In genomic region chr7:121912250-121912649, GRCm38 (mm10) we compare ENCODE assay signal across 36 mouse cellular contexts. TPM values are rescaled to one million over a fixed set of nuclear protein-coding genes. Genes with fewer than 3 reads are reported as not detected.
A peak's percentile ranks its signal among the peaks of the same experiment; 100 is the strongest.
DNase-seq lines count a peak whose midpoint lies in the region; ATAC-seq and TF ChIP-seq lines count a peak whose summit lies in the region.
"Had no signal": no experiment of that assay in that cellular context is flagged by ENCODE, and none has a peak within 500 bp of the region (broad histone marks: within the 10 kb centered on the region; RNA-seq: fewer than 3 reads in every experiment).

No protein-coding gene starts in this region.

- H3K36me3 ChIP-seq in lung, postnatal 0 days (ENCODE audit: insufficient read depth, low read length): no peaks in the 10 kb centered on the region
- no peaks in the 10 kb centered on the region for H3K36me3 ChIP-seq in forebrain, embryonic 15.5 days
- H3K36me3 ChIP-seq: embryonic facial prominence, embryonic 12.5 days; forebrain, embryonic 10.5 days; hindbrain, embryonic 10.5 days; hindbrain, embryonic 15.5 days; limb, embryonic 10.5 days; limb, embryonic 15.5 days; liver, embryonic 15.5 days; lung, embryonic 15.5 days; neural tube, embryonic 12.5 days had no signal

- no peak for TF ChIP-seq EP300 in lung, postnatal 0 days (IDR thresholded peaks at IDR 0.05)

- no peak overlapping the region for H3K4me3 ChIP-seq in lung, postnatal 0 days (ENCODE audit: low read depth, low read length)
- no peak overlapping the region for H3K4me3 ChIP-seq in forebrain, embryonic 15.5 days
- H3K4me3 ChIP-seq: embryonic facial prominence, embryonic 12.5 days; forebrain, embryonic 10.5 days; hindbrain, embryonic 10.5 days; hindbrain, embryonic 15.5 days; limb, embryonic 10.5 days; limb, embryonic 15.5 days; liver, embryonic 15.5 days; lung, embryonic 15.5 days; myocyte; neural tube, embryonic 12.5 days had no signal

- TF ChIP-seq CTCF in lung, postnatal 0 days (IDR thresholded peaks at IDR 0.05): peak; percentile 21; the same call in 1 of the 2 replicates

- no peaks in the 10 kb centered on the region for H3K9me3 ChIP-seq in lung, postnatal 0 days (ENCODE audit: low read length)
- no peaks in the 10 kb centered on the region for H3K9me3 ChIP-seq in forebrain, embryonic 15.5 days
- H3K9me3 ChIP-seq: embryonic facial prominence, embryonic 12.5 days; forebrain, embryonic 10.5 days; G1E; hindbrain, embryonic 10.5 days; hindbrain, embryonic 15.5 days; limb, embryonic 10.5 days; limb, embryonic 15.5 days; liver, embryonic 15.5 days; lung, embryonic 15.5 days; neural tube, embryonic 12.5 days had no signal

- H3K27me3 ChIP-seq in lung, postnatal 0 days (replicated peaks; ENCODE audit: insufficient read depth, low read length): no peaks in the 10 kb centered on the region
- H3K27me3 ChIP-seq in forebrain, embryonic 15.5 days: no peaks in the 10 kb centered on the region
- H3K27me3 ChIP-seq: embryonic facial prominence, embryonic 12.5 days; hindbrain, embryonic 15.5 days; limb, embryonic 15.5 days; liver, embryonic 15.5 days; lung, embryonic 15.5 days; neural tube, embryonic 12.5 days had no signal

- 61% methylated on average over 8 of the region's 8 CpGs for WGBS in lung, postnatal 0 days
- 77% methylated on average over 8 of the region's 8 CpGs for WGBS in forebrain, embryonic 15.5 days

- H3K9ac ChIP-seq in lung, postnatal 0 days (replicated peaks; ENCODE audit: low read depth): no peak overlapping the region
- no peak overlapping the region for H3K9ac ChIP-seq in forebrain, embryonic 15.5 days (replicated peaks)
- H3K9ac ChIP-seq: embryonic facial prominence, embryonic 12.5 days; hindbrain, embryonic 15.5 days; limb, embryonic 15.5 days; liver, embryonic 15.5 days; lung, embryonic 15.5 days; neural tube, embryonic 12.5 days had no signal

- H3K4me1 ChIP-seq in lung, postnatal 0 days (ENCODE audit: insufficient read depth, low read depth, low read length): no peaks in the 10 kb centered on the region
- H3K4me1 ChIP-seq in forebrain, embryonic 15.5 days: no peaks in the 10 kb centered on the region
- H3K4me1 ChIP-seq: embryonic facial prominence, embryonic 12.5 days; hindbrain, embryonic 15.5 days; limb, embryonic 10.5 days; limb, embryonic 15.5 days; liver, embryonic 15.5 days; neural tube, embryonic 12.5 days had no signal

- no peak for ATAC-seq in lung, postnatal 0 days
- no peak for ATAC-seq in forebrain, embryonic 15.5 days (replicated peaks)
- ATAC-seq: CD4-positive, CD25-positive, alpha-beta regulatory T cell, adult 4 months; forebrain, embryonic 16.5 days; inflammation-experienced regulatory T-cells, adult 6 months; midbrain, embryonic 16.5 days had no signal

- H3K4me2 ChIP-seq in lung, postnatal 0 days (replicated peaks; ENCODE audit: low read depth, low read length): no peak overlapping the region
- no peak overlapping the region for H3K4me2 ChIP-seq in forebrain, embryonic 15.5 days (replicated peaks)
- H3K4me2 ChIP-seq: embryonic facial prominence, embryonic 12.5 days; hindbrain, embryonic 15.5 days; limb, embryonic 15.5 days; liver, embryonic 15.5 days; lung, embryonic 15.5 days; neural tube, embryonic 12.5 days had no signal

- peak; percentile 80 for DNase-seq in heart, adult 11 months
- no peak for DNase-seq in heart, adult 8-10 months (ENCODE audit: low spot score)
- DNase-seq in lung, postnatal 0 days (ENCODE audit: low spot score): no peak
- no peak for DNase-seq in lung, postnatal 36 days
- DNase-seq in thymus, postnatal 4 days: peak; percentile 62
- no peak for DNase-seq in thymus, postnatal 0 days (ENCODE audit: low spot score)
- DNase-seq: adrenal gland, adult 8-10 months; cerebellum, adult 8-10 months; cerebellum, postnatal 36 days; heart, postnatal 14 days; kidney, adult 2 months; layer of hippocampus, postnatal 36 days; right cerebral cortex, adult 18-20 months; spleen, adult 18-20 months had no signal

- no peak overlapping the region for H3K27ac ChIP-seq in lung, postnatal 0 days (ENCODE audit: low read length)
- no peak overlapping the region for H3K27ac ChIP-seq in forebrain, embryonic 15.5 days (replicated peaks)
- H3K27ac ChIP-seq: embryonic facial prominence, embryonic 12.5 days; hindbrain, embryonic 10.5 days; hindbrain, embryonic 15.5 days; limb, embryonic 10.5 days; limb, embryonic 15.5 days; liver, embryonic 15.5 days; lung, embryonic 15.5 days; macrophage; neural tube, embryonic 12.5 days; stomach, postnatal 0 days had no signal

RNA-seq across cellular contexts. Expression of gene Scnn1b, which starts 47.4 kb away (rescaled TPM):
- not detected for total RNA-seq in heart, adult 8-10 months (2022)
- polyA plus RNA-seq in lung, postnatal 0 days (2015; fragmentation: Nextera tagmentation; extraction: Ambion mirVana): 76.3 and 79.1 TPM in 2 replicates
- 0.30 and 0.46 TPM in 2 replicates for polyA plus RNA-seq in thymus, postnatal 0 days (2015; fragmentation: Nextera tagmentation; extraction: Ambion mirVana)
- polyA plus RNA-seq in forebrain, embryonic 15.5 days (2015; fragmentation: Nextera tagmentation; extraction: Ambion mirVana): 0.06 and 0.08 TPM in 2 replicates
- total RNA-seq: gastrocnemius, postnatal 4 days; left cerebral cortex, postnatal 10 days; megakaryocyte-erythroid progenitor cell, adult 5-6 weeks had no signal
- polyA plus RNA-seq: CD4-positive, CD25-positive, alpha-beta regulatory T cell, adult 4 months; forebrain, embryonic 10.5 days; G1E; large intestine, adult 2 months; limb, embryonic 10.5 days; liver, embryonic 15.5 days; macrophage; myocyte; neural tube, embryonic 12.5 days had no signal

Comparison
In these comparisons a context has a peak if more than half of its experiments do, and no peak if none do; other contexts are left out.
1. DNase-seq: peak in heart, adult 11 months (single experiment) and thymus, postnatal 4 days (single experiment); none in heart, adult 8-10 months (single experiment), lung, postnatal 0 days (single experiment), lung, postnatal 36 days (single experiment) and thymus, postnatal 0 days (single experiment).
2. RNA of gene Scnn1b, which starts 47.4 kb away (polyA plus RNA-seq): 76.3 to 79.1 TPM in lung, postnatal 0 days; 0.30 to 0.46 TPM in thymus, postnatal 0 days and 0.06 to 0.08 TPM in forebrain, embryonic 15.5 days; every median in the first group is over 10 times any median in the second.